Mouse (Mus musculus) hindbrain, embryonic 10.5 days (tissue): ENCODE measurements around the gene Rap1b. TPM values are rescaled to one million over a fixed set of nuclear protein-coding genes. Genes with fewer than 3 reads are reported as not detected.

ENCODE experiments used
- DNase-seq: peaks from one replicate; pipeline ENCODE4 v3.0.0-alpha.2; 2017; ENCODE audit warnings: low spot score
- H3K27ac ChIP-seq: fragments of 300-500 bp; sonication (generic); 2 replicates; pipeline ENCODE4 v1.5.1; 2016; ENCODE audit warnings: mild to moderate bottlenecking, moderate library complexity
- H3K27me3 ChIP-seq: fragments of 300-500 bp; sonication (generic); 2 replicates; pipeline ENCODE4 v1.6.1; 2016; ENCODE audit warnings: mild to moderate bottlenecking; ENCODE audit not compliant: poor library complexity, insufficient read depth, severe bottlenecking
- H3K36me3 ChIP-seq: fragments of 300-500 bp; sonication (generic); 2 replicates; pipeline ENCODE4 v1.6.1; 2016; ENCODE audit warnings: mild to moderate bottlenecking, moderate library complexity
- H3K4me1 ChIP-seq: fragments of 300-500 bp; sonication (generic); replicated peaks from 2 replicates; pipeline ENCODE4 v1.6.1; 2016; ENCODE audit warnings: mild to moderate bottlenecking
- H3K4me3 ChIP-seq: fragments of 300-500 bp; sonication (generic); 2 replicates; pipeline ENCODE4 v1.5.1; 2016; ENCODE audit warnings: mild to moderate bottlenecking, moderate library complexity
- H3K9me3 ChIP-seq: fragments of 300-500 bp; sonication (generic); 2 replicates; pipeline ENCODE4 v1.6.1; 2016; ENCODE audit warnings: mild to moderate bottlenecking, moderate library complexity
- WGBS: fragments of 180-500 bp; shearing (Covaris S2); methylation state at CpG from one replicate; pipeline ENCODE4 v1.1.7; 2016; 5-methylcytosine and 5-hydroxymethylcytosine counted together
- polyA plus RNA-seq: library from polyadenylated mRNA; unstranded; fragments of >200 nt; fragmentation: Nextera tagmentation; extraction: Ambion mirVana; gene quantifications from 2 replicates; pipeline ENCODE4 v1.2.1, GENCODE M21; 2016

Rap1b gene
- polyA plus RNA-seq, 1 experiment from 2014 or later = 131 TPM

- H3K27me3 ChIP-seq = no peaks in the 10 kb centered on the region
- H3K36me3 ChIP-seq = peaks cover under 1% of the 10 kb centered on the region; the same call in 1 of the 2 replicates
- whole genome bisulfite sequencing = 93% methylated on average over 7 of the region's 7 CpGs
- H3K27ac ChIP-seq = no peak overlapping the region
- no peak for DNase-seq
- H3K4me3 ChIP-seq = no peak overlapping the region
- no peaks in the 10 kb centered on the region for H3K9me3 ChIP-seq
- no peaks in the 10 kb centered on the region for H3K4me1 ChIP-seq
Observed at GRCm38 (mm10) chr10:117829472-117830155, 16.2 kb downstream of the Rap1b start.

GRCm38 (mm10) chr10:117829022-117829421 lies 16.8 kb downstream of the Rap1b start:
- no peak overlapping the region for H3K4me3 ChIP-seq
- H3K4me1 ChIP-seq = no peaks in the 10 kb centered on the region
- H3K36me3 ChIP-seq = peaks cover 7% of the 10 kb centered on the region; the same call in 1 of the 2 replicates
- no peak overlapping the region for H3K27ac ChIP-seq
- H3K27me3 ChIP-seq = no peaks in the 10 kb centered on the region
- WGBS = 89% methylated on average over 4 of the region's 4 CpGs
- H3K9me3 ChIP-seq = no peaks in the 10 kb centered on the region
- no peak for DNase-seq

GRCm38 (mm10) chr10:117828536-117828935 lies 17.3 kb downstream of the Rap1b start:
- Histone ChIP-seq H3K9me3 (no peaks in the 10 kb centered on the region), H3K27me3 (no peaks in the 10 kb centered on the region), H3K4me3 (no peak overlapping the region), H3K36me3 (peaks cover 12% of the 10 kb centered on the region), H3K27ac (no peak overlapping the region), H3K4me1 (no peaks in the 10 kb centered on the region)
- WGBS = 78% methylated on average over 4 of the region's 4 CpGs
- no peak for DNase-seq

GRCm38 (mm10) chr10:117824647-117825046 lies 21.2 kb downstream of the Rap1b start:
- WGBS = 87% methylated on average over 4 of the region's 4 CpGs

GRCm38 (mm10) chr10:117824139-117824538 lies 21.7 kb downstream of the Rap1b start:
- H3K4me3 ChIP-seq = no peak overlapping the region
- WGBS = 73% methylated on average over 4 of the region's 4 CpGs
- H3K9me3 ChIP-seq = no peaks in the 10 kb centered on the region
- H3K27me3 ChIP-seq = no peaks in the 10 kb centered on the region
- no peak for DNase-seq
- no peak overlapping the region for H3K27ac ChIP-seq
- no peaks in the 10 kb centered on the region for H3K4me1 ChIP-seq
- H3K36me3 ChIP-seq = peaks cover 55% of the 10 kb centered on the region

More at GRCm38 (mm10) chr10:117824647-117825046, 21.2 kb downstream of the Rap1b start:
- no peak overlapping the region for H3K27ac ChIP-seq
- H3K27me3 ChIP-seq = no peaks in the 10 kb centered on the region
- H3K4me1 ChIP-seq = no peaks in the 10 kb centered on the region
- H3K4me3 ChIP-seq = no peak overlapping the region
- no peaks in the 10 kb centered on the region for H3K9me3 ChIP-seq
- H3K36me3 ChIP-seq = peaks cover 50% of the 10 kb centered on the region
- DNase-seq = no peak

GRCm38 (mm10) chr10:117823321-117823720 lies 22.5 kb downstream of the Rap1b start:
- no peaks in the 10 kb centered on the region for H3K4me1 ChIP-seq
- H3K4me3 ChIP-seq = no peak overlapping the region
- H3K36me3 ChIP-seq = peaks cover 63% of the 10 kb centered on the region
- H3K27ac ChIP-seq = no peak overlapping the region
- H3K27me3 ChIP-seq = no peaks in the 10 kb centered on the region
- no peak for DNase-seq
- WGBS = 91% methylated on average over 6 of the region's 6 CpGs
- H3K9me3 ChIP-seq = no peaks in the 10 kb centered on the region

- H3K9me3 ChIP-seq = no peaks in the 10 kb centered on the region
- WGBS = 91% methylated on average over 6 of the region's 6 CpGs
- DNase-seq = no peak
- H3K36me3 ChIP-seq = peaks cover 91% of the 10 kb centered on the region
- no peak overlapping the region for H3K4me3 ChIP-seq
- no peaks in the 10 kb centered on the region for H3K4me1 ChIP-seq
- no peaks in the 10 kb centered on the region for H3K27me3 ChIP-seq
- no peak overlapping the region for H3K27ac ChIP-seq
Observed at GRCm38 (mm10) chr10:117818600-117818999, 27.2 kb downstream of the Rap1b start.

- Histone ChIP-seq H3K9me3 (no peaks in the 10 kb centered on the region), H3K27ac (no peak overlapping the region), H3K4me1 (no peaks in the 10 kb centered on the region), H3K4me3 (no peak overlapping the region), H3K36me3 (peaks cover 91% of the 10 kb centered on the region), H3K27me3 (no peaks in the 10 kb centered on the region)
- WGBS = 94% methylated on average over 6 of the region's 6 CpGs
- no peak for DNase-seq
Observed at GRCm38 (mm10) chr10:117816721-117817120, 29.1 kb downstream of the Rap1b start.

GRCm38 (mm10) chr10:117812501-117812900 lies 33.3 kb downstream of the Rap1b start:
- no peaks in the 10 kb centered on the region for H3K27me3 ChIP-seq
- H3K4me1 ChIP-seq = no peaks in the 10 kb centered on the region
- DNase-seq = no peak
- no peaks in the 10 kb centered on the region for H3K9me3 ChIP-seq
- H3K36me3 ChIP-seq = peaks cover 61% of the 10 kb centered on the region
- H3K27ac ChIP-seq = no peak overlapping the region
- WGBS = 96% methylated on average over 2 of the region's 2 CpGs
- H3K4me3 ChIP-seq = no peak overlapping the region

GRCm38 (mm10) chr10:117811555-117811954 lies 34.3 kb downstream of the Rap1b start:
- no peak overlapping the region for H3K4me3 ChIP-seq
- 96% methylated on average over 8 of the region's 8 CpGs for WGBS
- H3K36me3 ChIP-seq = peaks cover 53% of the 10 kb centered on the region
- H3K27ac ChIP-seq = no peak overlapping the region
- no peaks in the 10 kb centered on the region for H3K9me3 ChIP-seq
- no peaks in the 10 kb centered on the region for H3K4me1 ChIP-seq
- no peaks in the 10 kb centered on the region for H3K27me3 ChIP-seq
- no peak for DNase-seq

- DNase-seq = no peak
- WGBS = 80% methylated on average over 11 of the region's 11 CpGs
Observed at GRCm38 (mm10) chr10:117810506-117810905, 35.3 kb downstream of the Rap1b start.

GRCm38 (mm10) chr10:117808068-117808467 lies 37.8 kb downstream of the Rap1b start:
- DNase-seq = no peak
- WGBS = 92% methylated on average over 6 of the region's 6 CpGs
- Histone ChIP-seq H3K27me3 (no peaks in the 10 kb centered on the region), H3K4me1 (no peaks in the 10 kb centered on the region), H3K4me3 (no peak overlapping the region), H3K27ac (no peak overlapping the region), H3K9me3 (no peaks in the 10 kb centered on the region), H3K36me3 (peaks cover 25% of the 10 kb centered on the region)

More at GRCm38 (mm10) chr10:117810506-117810905, 35.3 kb downstream of the Rap1b start:
- H3K4me1 ChIP-seq = no peaks in the 10 kb centered on the region
- H3K27me3 ChIP-seq = no peaks in the 10 kb centered on the region
- H3K9me3 ChIP-seq = no peaks in the 10 kb centered on the region
- no peak overlapping the region for H3K27ac ChIP-seq
- peaks cover 43% of the 10 kb centered on the region for H3K36me3 ChIP-seq
- no peak overlapping the region for H3K4me3 ChIP-seq

GRCm38 (mm10) chr10:117805919-117806318 lies 39.9 kb downstream of the Rap1b start:
- Histone ChIP-seq H3K27me3 (no peaks in the 10 kb centered on the region), H3K36me3 (peaks cover 5% of the 10 kb centered on the region), H3K27ac (no peak overlapping the region), H3K9me3 (no peaks in the 10 kb centered on the region), H3K4me1 (no peaks in the 10 kb centered on the region), H3K4me3 (no peak overlapping the region)
- DNase-seq = no peak
- 55% methylated on average over 9 of the region's 9 CpGs for WGBS
